Comparison of ENCODE assay signal across 27 mouse cellular contexts in the genomic region with DNA sequence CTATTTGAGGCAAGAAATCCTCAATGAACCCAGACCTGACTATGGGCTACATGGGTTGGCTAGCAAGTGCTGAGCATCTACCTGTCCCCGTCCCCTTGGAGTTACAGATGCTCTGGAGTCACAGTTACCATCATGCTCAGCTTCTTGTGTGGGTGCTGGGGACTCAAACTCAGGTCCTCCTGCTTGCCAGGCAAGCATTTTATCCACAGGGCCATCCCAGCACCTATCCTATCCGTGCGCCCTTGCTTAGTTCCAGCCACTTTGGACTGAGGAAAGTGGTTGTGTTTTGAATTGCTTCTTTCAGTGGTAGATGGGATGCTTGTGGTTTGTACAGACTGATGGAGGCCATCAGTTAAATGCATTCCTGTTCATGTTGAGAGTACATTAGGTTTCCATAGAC.
DNase-seq lines count a peak whose midpoint lies in the region; ATAC-seq lines count a peak whose summit lies in the region.
"Had no signal": no experiment of that assay in that cellular context is flagged by ENCODE, and none has a peak within 500 bp of the region (broad histone marks: within the 10 kb centered on the region; RNA-seq: fewer than 3 reads in every experiment).

No protein-coding gene starts in this region.

- H3K27ac ChIP-seq in forebrain, embryonic 11.5 days (ENCODE audit: low read depth, low read length) = no peak overlapping the region
- H3K27ac ChIP-seq in forebrain, embryonic 16.5 days (ENCODE audit: low read length) = no peak overlapping the region
- no peak overlapping the region for H3K27ac ChIP-seq in heart, embryonic 10.5 days
- H3K27ac ChIP-seq: embryonic facial prominence, embryonic 13.5 days; embryonic facial prominence, embryonic 15.5 days; forebrain, embryonic 10.5 days; forebrain, embryonic 13.5 days; forebrain, embryonic 15.5 days had no signal

- intact Hi-C loops in heart, postnatal 10 days (cut with DNase I) = no loop called here

- no peaks in the 10 kb centered on the region for H3K27me3 ChIP-seq in forebrain, embryonic 11.5 days (ENCODE audit: control insufficient read depth, insufficient read depth, low read length)
- no peaks in the 10 kb centered on the region for H3K27me3 ChIP-seq in forebrain, embryonic 16.5 days (replicated peaks; ENCODE audit: control insufficient read depth, insufficient read depth, low read length)
- H3K27me3 ChIP-seq in heart, embryonic 10.5 days (ENCODE audit: insufficient read depth, poor library complexity, severe bottlenecking) = no peaks in the 10 kb centered on the region
- H3K27me3 ChIP-seq: CH12.LX; embryonic facial prominence, embryonic 13.5 days; embryonic facial prominence, embryonic 15.5 days; forebrain, embryonic 13.5 days; forebrain, embryonic 15.5 days; Patski had no signal

- DNase-seq in forebrain, embryonic 11.5 days (ENCODE audit: low spot score) = peak; percentile 29
- DNase-seq in heart, embryonic 10.5 days (ENCODE audit: low spot score) = peak; percentile 67
- DNase-seq in heart, postnatal 10 days = no peak
- DNase-seq in brain, adult 2 months (ENCODE audit: low read depth, low spot score) = peak; percentile 2
- DNase-seq: adrenal gland, adult 8-10 months; adrenal gland, postnatal 14 days; adrenal gland, postnatal 36 days; B cell, adult 2 months; cerebellum, adult 11 months; cerebellum, adult 18-20 months; cerebellum, adult 8-10 months; cerebellum, adult 9-11 months; cerebellum, postnatal 14 days; cerebellum, postnatal 36 days; embryo, embryonic 11 days had no signal

- H3K4me3 ChIP-seq in forebrain, embryonic 11.5 days (ENCODE audit: low read depth, low read length) = no peak overlapping the region
- H3K4me3 ChIP-seq in forebrain, embryonic 16.5 days (replicated peaks; ENCODE audit: low read length) = no peak overlapping the region
- H3K4me3 ChIP-seq in heart, embryonic 10.5 days = no peak overlapping the region
- H3K4me3 ChIP-seq: embryonic facial prominence, embryonic 13.5 days; embryonic facial prominence, embryonic 15.5 days; erythroblast, embryonic 14.5 days; forebrain, embryonic 10.5 days; forebrain, embryonic 13.5 days; forebrain, embryonic 15.5 days had no signal

- no peaks in the 10 kb centered on the region for H3K9me3 ChIP-seq in forebrain, embryonic 11.5 days (ENCODE audit: control insufficient read depth, low read length)
- no peaks in the 10 kb centered on the region for H3K9me3 ChIP-seq in forebrain, embryonic 16.5 days (ENCODE audit: control insufficient read depth, low read length)
- no peaks in the 10 kb centered on the region for H3K9me3 ChIP-seq in heart, embryonic 10.5 days
- H3K9me3 ChIP-seq: embryonic facial prominence, embryonic 13.5 days; embryonic facial prominence, embryonic 15.5 days; forebrain, embryonic 10.5 days; forebrain, embryonic 13.5 days; forebrain, embryonic 15.5 days; G1E had no signal

- H3K4me1 ChIP-seq in forebrain, embryonic 11.5 days (replicated peaks; ENCODE audit: control insufficient read depth, insufficient read depth, low read length) = no peaks in the 10 kb centered on the region
- no peaks in the 10 kb centered on the region for H3K4me1 ChIP-seq in forebrain, embryonic 16.5 days (replicated peaks; ENCODE audit: control insufficient read depth, insufficient read depth, low read length)
- H3K4me1 ChIP-seq in heart, embryonic 10.5 days = no peaks in the 10 kb centered on the region
- H3K4me1 ChIP-seq: embryonic facial prominence, embryonic 13.5 days; embryonic facial prominence, embryonic 15.5 days; forebrain, embryonic 13.5 days; forebrain, embryonic 15.5 days had no signal

- H3K9ac ChIP-seq in forebrain, embryonic 11.5 days (ENCODE audit: low read length) = no peak overlapping the region
- H3K9ac ChIP-seq in forebrain, embryonic 16.5 days (replicated peaks; ENCODE audit: low read depth, low read length) = no peak overlapping the region
- H3K9ac ChIP-seq: embryonic facial prominence, embryonic 13.5 days; embryonic facial prominence, embryonic 15.5 days; forebrain, embryonic 13.5 days; forebrain, embryonic 15.5 days had no signal

- 91% methylated on average over 3 of the region's 3 CpGs for WGBS in forebrain, embryonic 11.5 days
- WGBS in forebrain, embryonic 16.5 days = 95% methylated on average over 3 of the region's 3 CpGs
- 83% methylated on average over 3 of the region's 3 CpGs for WGBS in heart, embryonic 10.5 days

- H3K36me3 ChIP-seq in forebrain, embryonic 11.5 days (ENCODE audit: control insufficient read depth, insufficient read depth, low read length) = no peaks in the 10 kb centered on the region
- H3K36me3 ChIP-seq in forebrain, embryonic 16.5 days (ENCODE audit: control insufficient read depth, insufficient read depth) = no peaks in the 10 kb centered on the region
- no peaks in the 10 kb centered on the region for H3K36me3 ChIP-seq in heart, embryonic 10.5 days
- H3K36me3 ChIP-seq: embryonic facial prominence, embryonic 13.5 days; embryonic facial prominence, embryonic 15.5 days; forebrain, embryonic 10.5 days; forebrain, embryonic 15.5 days; G1E had no signal

- no peak overlapping the region for H3K4me2 ChIP-seq in forebrain, embryonic 11.5 days (ENCODE audit: low read depth, low read length, severe bottlenecking)
- no peak overlapping the region for H3K4me2 ChIP-seq in forebrain, embryonic 16.5 days (ENCODE audit: low read length)
- H3K4me2 ChIP-seq: embryonic facial prominence, embryonic 13.5 days; embryonic facial prominence, embryonic 15.5 days; forebrain, embryonic 13.5 days; forebrain, embryonic 15.5 days had no signal

- no peak for ATAC-seq in forebrain, embryonic 11.5 days (replicated peaks; ENCODE audit: low FRiP score)
- ATAC-seq in forebrain, embryonic 16.5 days = no peak
- ATAC-seq: activated CD4-positive, CD25-positive, alpha-beta regulatory T cell, adult 4 months; CD4-positive, CD25-positive, alpha-beta regulatory T cell, adult 4 months; forebrain, embryonic 13.5 days; forebrain, embryonic 15.5 days; Patski had no signal

Comparison
In these comparisons a context has a peak if more than half of its experiments do, and no peak if none do; other contexts are left out.
1. DNase-seq: peak in forebrain, embryonic 11.5 days (single experiment), heart, embryonic 10.5 days (single experiment) and brain, adult 2 months (single experiment); none in heart, postnatal 10 days (0 of 2).